Mouse (Mus musculus): Measurements from ENCODE around the gene Rnase10. TPM values are rescaled to one million over a fixed set of nuclear protein-coding genes. Genes with fewer than 3 reads are reported as not detected.
"Not testable (repeated sequence)": the region's sequence is repeated elsewhere in the genome, so short reads cannot be mapped to it uniquely, and the experiment has no call there.

The Rnase10 gene
- total RNA-seq, 2 experiments from 2014 or later, result not detected

GRCm38 (mm10) chr14:51008781-51009180 is 1.2 kb downstream of the Rnase10 start:
- no peak for DNase-seq (ENCODE audit: low spot score)

- no peak for DNase-seq (ENCODE audit: low spot score)
Measured at GRCm38 (mm10) chr14:51009572-51009971, 2.0 kb downstream of the Rnase10 start.

GRCm38 (mm10) chr14:51014724-51015123 is 7.2 kb downstream of the Rnase10 start:
- DNase-seq (ENCODE audit: low spot score), result not testable (repeated sequence)

- DNase-seq (ENCODE audit: low spot score), result no peak
Measured at GRCm38 (mm10) chr14:51015780-51016179, 8.2 kb downstream of the Rnase10 start.

GRCm38 (mm10) chr14:51017256-51017655 is 9.7 kb downstream of the Rnase10 start:
- DNase-seq (ENCODE audit: low spot score), result peak; percentile 62

GRCm38 (mm10) chr14:51023457-51023856 is 15.9 kb downstream of the Rnase10 start:
- DNase-seq (ENCODE audit: low spot score), result no peak

GRCm38 (mm10) chr14:51024820-51025219 is 17.3 kb downstream of the Rnase10 start:
- no peak for DNase-seq (ENCODE audit: low spot score)

- DNase-seq (ENCODE audit: low spot score), result peak; percentile 75
Measured at GRCm38 (mm10) chr14:51026391-51027133, 19.0 kb downstream of the Rnase10 start.

GRCm38 (mm10) chr14:51027387-51028155 is 20.0 kb downstream of the Rnase10 start:
- DNase-seq (ENCODE audit: low spot score), result no peak

- DNase-seq (ENCODE audit: low spot score), result no peak
Measured at GRCm38 (mm10) chr14:51035206-51035605, 27.7 kb downstream of the Rnase10 start.

GRCm38 (mm10) chr14:51036214-51036613 is 28.7 kb downstream of the Rnase10 start:
- DNase-seq (ENCODE audit: low spot score), result no peak

- no peak for DNase-seq (ENCODE audit: low spot score)
Measured at GRCm38 (mm10) chr14:51041769-51042168, 34.2 kb downstream of the Rnase10 start, which contains the start of gene Rnase9. Rnase9 (minus strand) TSS chr14:51041869.

- DNase-seq (ENCODE audit: low spot score), result no peak
Measured at GRCm38 (mm10) chr14:51047846-51048245, 40.3 kb downstream of the Rnase10 start.

- DNase-seq (ENCODE audit: low spot score), result no peak
Measured at GRCm38 (mm10) chr14:51050063-51050462, 42.5 kb downstream of the Rnase10 start, which contains the start of gene Rnase11. Rnase11 (minus strand) TSS chr14:51050163.

GRCm38 (mm10) chr14:51051941-51052340 is 44.4 kb downstream of the Rnase10 start:
- DNase-seq (ENCODE audit: low spot score), result no peak

- no peak for DNase-seq (ENCODE audit: low spot score)
Measured at GRCm38 (mm10) chr14:51053176-51053575, 45.6 kb downstream of the Rnase10 start.

- no peak for DNase-seq (ENCODE audit: low spot score)
Measured at GRCm38 (mm10) chr14:51054243-51055237, 47.0 kb downstream of the Rnase10 start.

GRCm38 (mm10) chr14:51057401-51057831 is 49.9 kb downstream of the Rnase10 start, which contains the start of gene Rnase12:
Rnase12 (minus strand) TSS chr14:51057661.
- DNase-seq (ENCODE audit: low spot score), result no peak

All from gastrocnemius, adult 18-20 months (tissue).